Mouse (Mus musculus): ENCODE data around the gene Zfp94. TPM values are rescaled to one million over a fixed set of nuclear protein-coding genes. Genes with fewer than 3 reads are reported as not detected.

The Zfp94 gene
- total and polyA plus RNA-seq, 2 experiments from 2014 or later = 17.4 to 25.0 TPM

GRCm38 (mm10) chr7:24295376-24295775, 21.1 kb downstream of the Zfp94 start:
- 0 out of 2 replicates have a peak, but pooled peaks cover 4% of the 10 kb centered on the region for H3K9me3 ChIP-seq (ENCODE audit: low read length)
- H3K9ac ChIP-seq (replicated peaks; ENCODE audit: low read length, poor library complexity, severe bottlenecking) = no peak overlapping the region
- no peak for DNase-seq (ENCODE audit: low spot score)
- no peaks in the 10 kb centered on the region for H3K27me3 ChIP-seq (ENCODE audit: insufficient read depth, low read length)
- H3K27ac ChIP-seq (ENCODE audit: low read depth, low read length) = no peak overlapping the region
- H3K36me3 ChIP-seq (ENCODE audit: insufficient read depth, low read length) = peaks cover 50% of the 10 kb centered on the region
- TF ChIP-seq CTCF (IDR thresholded peaks at IDR 0.05) = no peak
- no peaks in the 10 kb centered on the region for H3K4me1 ChIP-seq (ENCODE audit: insufficient read depth, low read length)
- H3K4me2 ChIP-seq (ENCODE audit: low read depth, low read length, poor library complexity, severe bottlenecking) = no peak overlapping the region
- H3K4me3 ChIP-seq (ENCODE audit: low read depth, low read length) = no peak overlapping the region
- WGBS = 97% methylated on average over 7 of the region's 7 CpGs
- ATAC-seq (ENCODE audit: low FRiP score) = no peak

- Histone ChIP-seq H3K27me3 (ENCODE audit: insufficient read depth, low read length) (no peaks in the 10 kb centered on the region), H3K27ac (ENCODE audit: low read depth, low read length) (no peak overlapping the region), H3K9ac (replicated peaks; ENCODE audit: low read length, poor library complexity, severe bottlenecking) (no peak overlapping the region), H3K36me3 (ENCODE audit: insufficient read depth, low read length) (peaks cover 55% of the 10 kb centered on the region), H3K4me1 (ENCODE audit: insufficient read depth, low read length) (no peaks in the 10 kb centered on the region), H3K4me2 (ENCODE audit: low read depth, low read length, poor library complexity, severe bottlenecking) (no peak overlapping the region), H3K4me3 (ENCODE audit: low read depth, low read length) (no peak overlapping the region), H3K9me3 (ENCODE audit: low read length) (0 out of 2 replicates have a peak, but pooled peaks cover 4% of the 10 kb centered on the region)
- no peak for TF ChIP-seq CTCF (IDR thresholded peaks at IDR 0.05)
- no peak for DNase-seq (ENCODE audit: low spot score)
- ATAC-seq (ENCODE audit: low FRiP score) = no peak
- 97% methylated on average over 4 of the region's 4 CpGs for WGBS
Observed at GRCm38 (mm10) chr7:24294763-24295162, 21.7 kb downstream of the Zfp94 start.

GRCm38 (mm10) chr7:24293061-24293851, 23.2 kb downstream of the Zfp94 start:
- ATAC-seq (ENCODE audit: low FRiP score) (no peak), DNase-seq (ENCODE audit: low spot score) (no peak)
- H3K4me3 ChIP-seq (ENCODE audit: low read depth, low read length) = no peak overlapping the region
- no peaks in the 10 kb centered on the region for H3K4me1 ChIP-seq (ENCODE audit: insufficient read depth, low read length)
- H3K36me3 ChIP-seq (ENCODE audit: insufficient read depth, low read length) = peaks cover 55% of the 10 kb centered on the region
- H3K9ac ChIP-seq (replicated peaks; ENCODE audit: low read length, poor library complexity, severe bottlenecking) = no peak overlapping the region
- WGBS = 92% methylated on average over 12 of the region's 12 CpGs
- no peak overlapping the region for H3K27ac ChIP-seq (ENCODE audit: low read depth, low read length)
- no peaks in the 10 kb centered on the region for H3K27me3 ChIP-seq (ENCODE audit: insufficient read depth, low read length)
- H3K4me2 ChIP-seq (ENCODE audit: low read depth, low read length, poor library complexity, severe bottlenecking) = no peak overlapping the region
- 0 out of 2 replicates have a peak, but pooled peaks cover 4% of the 10 kb centered on the region for H3K9me3 ChIP-seq (ENCODE audit: low read length)
- TF ChIP-seq CTCF (IDR thresholded peaks at IDR 0.05) = no peak

- ATAC-seq (ENCODE audit: low FRiP score) = no peak
- H3K4me3 ChIP-seq (ENCODE audit: low read depth, low read length) = no peak overlapping the region
- TF ChIP-seq CTCF (IDR thresholded peaks at IDR 0.05) = no peak
- H3K27ac ChIP-seq (ENCODE audit: low read depth, low read length) = no peak overlapping the region
- no peak overlapping the region for H3K9ac ChIP-seq (replicated peaks; ENCODE audit: low read length, poor library complexity, severe bottlenecking)
- no peak for DNase-seq (ENCODE audit: low spot score)
- no peaks in the 10 kb centered on the region for H3K4me1 ChIP-seq (ENCODE audit: insufficient read depth, low read length)
- WGBS = 94% methylated on average over 27 of the region's 27 CpGs
- no peaks in the 10 kb centered on the region for H3K27me3 ChIP-seq (ENCODE audit: insufficient read depth, low read length)
- H3K4me2 ChIP-seq (ENCODE audit: low read depth, low read length, poor library complexity, severe bottlenecking) = no peak overlapping the region
- 0 out of 2 replicates have a peak, but pooled peaks cover 4% of the 10 kb centered on the region for H3K9me3 ChIP-seq (ENCODE audit: low read length)
- peaks cover 62% of the 10 kb centered on the region for H3K36me3 ChIP-seq (ENCODE audit: insufficient read depth, low read length)
Observed at GRCm38 (mm10) chr7:24291387-24292090, 24.9 kb downstream of the Zfp94 start.

GRCm38 (mm10) chr7:24290106-24290693, 26.3 kb downstream of the Zfp94 start:
- no peak for DNase-seq (ENCODE audit: low spot score)
- whole genome bisulfite sequencing = 97% methylated on average over 4 of the region's 4 CpGs
- Histone ChIP-seq H3K27me3 (ENCODE audit: insufficient read depth, low read length) (no peaks in the 10 kb centered on the region), H3K9ac (replicated peaks; ENCODE audit: low read length, poor library complexity, severe bottlenecking) (no peak overlapping the region), H3K4me3 (ENCODE audit: low read depth, low read length) (no peak overlapping the region), H3K36me3 (ENCODE audit: insufficient read depth, low read length) (peaks cover 49% of the 10 kb centered on the region), H3K4me2 (ENCODE audit: low read depth, low read length, poor library complexity, severe bottlenecking) (no peak overlapping the region), H3K9me3 (ENCODE audit: low read length) (0 out of 2 replicates have a peak, but pooled peaks cover 4% of the 10 kb centered on the region), H3K27ac (ENCODE audit: low read depth, low read length) (no peak overlapping the region), H3K4me1 (ENCODE audit: insufficient read depth, low read length) (no peaks in the 10 kb centered on the region)
- ATAC-seq (ENCODE audit: low FRiP score) = no peak
- no peak for TF ChIP-seq CTCF (IDR thresholded peaks at IDR 0.05)

Data from midbrain, postnatal 0 days (tissue).